Mouse (Mus musculus): ENCODE results near the gene Cabp2.
"Not testable (repeated sequence)": the region's sequence is repeated elsewhere in the genome, so short reads cannot be mapped to it uniquely, and the experiment has no call there.

Cabp2 gene

DNA sequence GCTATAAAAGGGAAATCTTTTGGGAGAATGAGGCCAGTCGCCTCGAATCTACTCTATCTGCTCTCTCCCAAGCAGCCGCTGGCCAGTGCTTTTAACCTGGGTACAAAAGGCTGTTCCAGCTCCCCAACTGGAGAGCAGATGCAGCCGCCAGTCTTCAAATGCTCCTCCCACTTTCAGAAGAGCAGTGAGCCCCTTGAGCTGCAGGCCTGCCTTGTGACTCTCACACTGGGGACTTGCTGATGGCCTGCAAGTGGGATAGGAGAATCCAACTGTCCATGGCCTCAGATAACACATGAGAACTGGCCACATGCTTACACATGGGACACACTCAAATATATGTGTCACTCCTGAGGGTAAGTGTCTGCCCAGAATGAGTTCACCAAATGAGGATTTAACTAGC is 24.7 kb upstream of the Cabp2 start:
- no peak for DNase-seq

DNA sequence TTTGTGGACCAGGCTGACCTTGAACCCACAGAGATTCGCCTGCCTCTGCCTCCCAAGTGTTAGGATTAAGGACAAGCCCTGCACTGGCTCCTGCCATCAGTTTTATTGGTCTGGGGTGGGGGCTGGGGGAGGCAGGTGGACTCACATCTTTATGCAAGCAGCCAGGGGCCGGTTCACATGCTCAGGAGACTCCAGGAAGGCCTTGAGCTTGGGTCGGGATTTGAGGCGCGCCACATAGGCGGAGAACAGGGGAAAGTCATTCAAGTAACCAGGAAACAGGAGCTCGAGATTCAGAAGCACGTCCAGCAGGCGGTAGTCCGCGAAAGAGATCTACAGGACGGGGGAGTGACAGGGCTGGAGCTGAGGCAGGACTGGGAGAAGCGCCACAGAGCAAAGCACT is 24.0 kb upstream of the Cabp2 start:
- no peak for DNase-seq

DNA sequence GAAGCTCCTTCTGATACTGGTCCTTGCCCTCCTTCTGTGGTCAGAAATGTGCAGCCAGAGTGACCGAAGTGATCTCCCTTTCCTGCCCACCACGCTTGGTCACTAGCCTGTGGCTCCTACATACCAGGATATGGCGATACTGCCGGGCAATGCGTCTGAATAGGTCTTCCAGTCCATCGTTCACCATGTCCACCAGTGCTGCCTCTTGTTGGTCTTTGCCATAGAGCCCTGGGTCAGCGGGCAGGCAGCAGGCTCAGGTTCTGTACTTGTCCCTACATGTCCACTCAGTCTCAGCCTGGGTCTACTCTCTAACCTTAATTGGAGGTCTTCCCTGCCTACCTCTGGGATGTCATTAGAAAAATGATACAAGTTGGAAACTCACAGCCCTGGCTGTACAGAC is 23.4 kb upstream of the Cabp2 start:
- no peak for DNase-seq

DNA sequence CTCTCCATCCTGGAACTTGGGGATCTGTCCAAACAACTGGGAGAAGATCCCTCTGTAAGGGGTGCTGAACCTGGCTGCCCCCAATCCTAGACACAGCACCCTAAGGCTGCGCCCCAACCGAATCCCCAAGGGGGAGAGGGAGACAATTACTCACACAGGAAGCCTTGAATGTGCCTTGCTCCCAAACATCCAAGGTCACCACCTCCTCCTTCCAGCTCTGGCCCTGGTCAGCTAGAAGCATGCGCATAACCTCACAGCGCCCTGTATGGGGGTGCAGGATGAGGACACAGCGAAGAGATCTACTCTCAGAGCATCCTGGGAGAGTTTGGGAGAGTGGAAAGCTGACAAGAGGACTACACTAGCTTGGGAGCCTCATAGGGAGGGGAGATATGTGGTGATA is 22.8 kb upstream of the Cabp2 start:
- no peak for DNase-seq

DNA sequence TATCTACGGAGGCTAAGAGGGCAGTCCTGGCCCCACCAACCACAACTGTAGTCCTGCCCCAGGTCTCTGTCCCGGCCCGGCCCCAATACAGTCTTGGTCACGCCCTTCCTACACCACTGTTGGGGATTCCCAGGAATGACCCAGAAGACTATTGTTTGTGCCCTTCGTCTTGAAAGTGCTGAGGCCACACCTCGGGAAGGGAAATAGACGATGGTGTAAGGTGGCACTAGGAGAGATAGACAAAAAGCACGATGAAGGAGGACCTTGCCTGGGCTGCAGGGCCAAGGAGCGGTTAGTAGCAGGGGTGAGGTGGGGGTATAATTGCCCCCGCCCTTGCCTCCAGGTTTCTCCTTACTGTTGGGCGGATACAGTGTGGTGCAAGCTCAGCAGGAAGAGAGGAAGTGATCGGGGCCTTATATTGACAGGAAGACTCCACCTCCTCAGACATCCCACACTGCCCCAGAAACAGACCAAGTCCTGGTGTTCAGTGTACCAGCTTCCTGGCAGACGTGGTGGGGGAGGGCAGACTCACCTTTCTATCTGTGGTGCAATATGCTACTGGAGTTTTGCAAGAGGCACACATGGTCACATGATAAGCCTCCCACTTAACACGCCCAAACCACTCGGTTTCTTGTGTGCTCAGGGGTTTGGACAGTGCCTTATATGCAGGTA is 22.2 kb upstream of the Cabp2 start, which contains the start of gene Gstp3:
Gstp3 (minus strand) TSS at position 501 of the 672 bp plus-strand sequence.
- DNase-seq, result peak; percentile 54

DNA sequence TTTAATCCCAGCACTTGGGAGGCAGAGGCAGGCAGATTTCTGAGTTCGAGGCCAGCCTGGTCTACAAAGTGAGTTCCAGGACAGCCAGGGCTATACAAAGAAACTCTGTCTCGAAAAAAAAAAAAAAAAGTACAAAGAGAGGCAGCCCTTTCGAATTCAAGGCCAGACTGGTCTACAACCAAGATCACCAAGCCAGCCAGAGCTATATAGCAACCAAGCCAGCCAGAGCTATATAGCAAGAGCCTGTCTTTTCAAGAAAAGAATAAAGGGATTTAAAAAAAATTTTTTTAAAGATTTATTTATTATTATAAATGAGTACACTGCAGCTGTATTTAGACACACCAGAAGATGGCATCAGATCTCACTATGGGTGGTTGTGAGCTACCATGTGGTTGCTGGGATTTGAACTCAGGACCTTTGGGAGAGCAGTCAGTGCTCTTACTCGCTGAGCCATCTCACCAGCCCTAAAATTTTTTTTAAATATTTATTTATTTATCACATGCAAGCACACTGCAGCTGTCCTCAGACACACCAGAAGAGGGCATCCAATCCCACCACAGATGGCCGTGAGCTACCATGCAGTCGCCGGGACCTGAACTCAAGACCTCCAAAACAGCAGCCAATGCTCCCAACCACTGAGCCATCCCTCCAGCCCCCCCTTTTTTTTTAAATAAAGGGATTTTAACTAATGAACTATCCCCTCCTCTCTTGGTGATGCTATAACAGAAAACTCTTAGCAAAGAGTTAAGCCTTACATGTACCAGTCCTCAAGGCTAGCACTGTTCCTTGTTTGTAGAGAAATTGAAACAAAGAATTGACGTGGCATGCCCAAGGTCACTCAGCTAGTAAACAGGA is 21.1 kb upstream of the Cabp2 start:
- not testable (repeated sequence) for DNase-seq

DNA sequence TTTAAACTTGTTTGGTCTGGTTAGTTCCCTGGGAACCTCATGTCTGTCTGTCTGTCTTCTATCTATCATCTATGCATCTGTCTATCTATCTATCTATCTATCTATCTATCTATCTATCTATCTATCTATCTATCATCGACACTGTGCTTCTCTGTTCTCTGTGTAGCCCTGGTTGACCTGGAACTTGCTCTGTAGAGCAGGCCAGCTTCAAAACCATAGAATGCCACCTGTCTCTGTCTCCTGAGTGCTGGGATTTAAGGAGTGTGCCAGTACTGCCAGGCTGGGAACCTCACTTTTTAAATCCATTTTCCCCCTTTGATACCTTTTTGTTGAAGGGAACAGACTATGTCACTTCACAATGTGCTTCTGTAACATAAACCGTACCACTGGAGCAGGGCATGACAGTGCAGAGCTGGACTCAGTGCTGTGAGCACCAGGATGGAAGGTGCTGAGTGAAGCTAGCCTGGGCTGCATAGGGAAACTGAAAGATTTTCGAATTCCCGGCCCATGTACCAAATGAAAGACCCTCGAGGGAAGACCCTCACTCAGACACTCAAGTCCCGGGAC is 20.4 kb upstream of the Cabp2 start:
- DNase-seq, result no peak

DNA sequence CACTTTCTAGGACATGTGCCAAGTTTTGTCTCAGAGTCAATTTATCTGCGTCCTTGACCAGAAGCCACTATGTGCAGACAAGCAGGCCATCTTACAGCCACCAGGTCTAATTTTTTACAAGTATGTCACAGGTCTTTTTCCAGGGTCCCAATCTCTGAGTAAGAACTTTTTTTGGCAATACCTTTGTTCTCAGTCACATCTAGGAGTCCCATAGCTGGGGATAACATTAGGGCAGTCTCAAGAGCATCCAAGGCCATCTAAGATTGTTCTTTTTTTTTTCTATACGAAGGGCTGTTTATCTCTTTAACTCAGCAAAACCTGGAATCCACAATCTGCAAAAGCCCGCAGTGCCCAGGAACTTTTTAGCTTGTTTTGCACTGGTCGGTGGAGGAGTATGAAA is 18.0 kb upstream of the Cabp2 start:
- not testable (repeated sequence) for DNase-seq

DNA sequence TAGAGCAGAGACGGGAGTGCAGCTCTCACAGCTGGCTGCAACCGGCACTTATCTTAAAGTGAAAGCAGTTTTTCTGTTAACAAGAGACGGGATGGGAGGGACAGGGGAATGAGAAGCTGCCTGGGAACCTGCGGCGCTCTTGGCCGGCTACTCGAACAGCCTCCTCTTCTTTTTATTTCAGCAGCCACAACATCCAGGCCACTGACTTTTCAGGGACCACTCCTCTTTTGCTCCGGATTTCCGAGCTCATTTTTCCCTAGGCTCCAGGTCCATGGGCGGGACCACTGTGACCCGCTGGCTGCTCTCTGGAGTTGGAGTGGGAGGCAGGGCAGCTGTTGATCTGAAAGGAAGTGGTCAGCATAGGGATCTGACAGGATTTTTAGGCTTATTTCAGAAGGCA is 16.9 kb upstream of the Cabp2 start:
- DNase-seq, result not testable (repeated sequence)

DNA sequence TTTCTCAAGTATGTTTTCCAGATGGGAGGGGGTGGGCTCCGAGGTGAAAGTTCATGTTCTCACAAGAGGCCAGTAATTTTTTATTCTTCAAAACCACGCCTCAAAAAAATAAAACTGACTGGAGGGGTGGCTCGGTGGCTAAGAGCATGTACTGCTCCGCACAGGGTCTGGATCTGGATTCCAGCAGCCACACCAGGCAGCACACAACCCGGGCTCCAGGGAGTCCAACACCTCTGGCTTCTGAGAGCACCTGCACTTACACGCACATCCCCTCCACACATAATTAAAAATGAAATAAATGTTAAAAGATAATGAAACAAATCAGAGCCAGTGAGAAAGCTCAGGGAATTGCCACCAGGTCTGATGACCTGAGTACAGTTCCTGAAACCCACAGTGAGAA is 15.1 kb upstream of the Cabp2 start:
- DNase-seq, result no peak

DNA sequence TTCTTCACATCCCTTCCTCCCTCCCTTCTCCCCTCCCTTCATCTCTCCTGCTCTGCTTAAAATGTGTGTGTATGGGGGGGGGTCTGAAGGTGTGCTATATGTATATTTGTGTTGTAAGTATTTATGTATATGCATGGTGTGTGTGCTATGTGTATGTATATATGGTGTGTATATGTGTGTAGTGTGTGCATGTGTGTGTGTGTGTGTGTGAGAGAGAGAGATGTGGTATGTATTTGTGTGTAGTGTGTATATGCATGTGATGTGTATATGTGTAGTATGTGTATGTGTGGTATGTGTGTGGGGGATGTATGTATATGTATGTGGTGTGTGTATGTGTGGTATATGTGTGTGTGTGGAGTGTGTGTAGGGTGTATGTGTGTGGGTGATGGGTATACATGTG is 14.5 kb upstream of the Cabp2 start:
- no peak for DNase-seq

DNA sequence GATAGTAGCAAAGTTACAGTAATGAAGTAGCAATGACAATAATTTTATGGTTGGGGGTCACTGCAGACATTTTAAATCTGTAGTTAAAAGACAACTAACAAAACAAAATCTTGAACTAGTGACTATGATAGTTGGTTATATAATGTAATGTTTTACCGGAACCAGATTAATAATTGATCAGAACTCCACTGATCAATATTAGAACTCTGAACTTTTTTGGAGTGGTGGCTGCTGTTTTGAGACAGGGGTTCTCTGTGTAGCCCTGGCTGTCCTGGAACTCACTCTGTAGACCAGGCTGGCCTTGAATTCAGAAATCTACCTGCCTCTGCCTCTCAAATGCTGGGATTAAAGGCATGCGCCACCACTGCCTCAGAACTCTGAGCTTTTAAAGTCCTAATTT is 13.1 kb upstream of the Cabp2 start:
- not testable (repeated sequence) for DNase-seq

DNA sequence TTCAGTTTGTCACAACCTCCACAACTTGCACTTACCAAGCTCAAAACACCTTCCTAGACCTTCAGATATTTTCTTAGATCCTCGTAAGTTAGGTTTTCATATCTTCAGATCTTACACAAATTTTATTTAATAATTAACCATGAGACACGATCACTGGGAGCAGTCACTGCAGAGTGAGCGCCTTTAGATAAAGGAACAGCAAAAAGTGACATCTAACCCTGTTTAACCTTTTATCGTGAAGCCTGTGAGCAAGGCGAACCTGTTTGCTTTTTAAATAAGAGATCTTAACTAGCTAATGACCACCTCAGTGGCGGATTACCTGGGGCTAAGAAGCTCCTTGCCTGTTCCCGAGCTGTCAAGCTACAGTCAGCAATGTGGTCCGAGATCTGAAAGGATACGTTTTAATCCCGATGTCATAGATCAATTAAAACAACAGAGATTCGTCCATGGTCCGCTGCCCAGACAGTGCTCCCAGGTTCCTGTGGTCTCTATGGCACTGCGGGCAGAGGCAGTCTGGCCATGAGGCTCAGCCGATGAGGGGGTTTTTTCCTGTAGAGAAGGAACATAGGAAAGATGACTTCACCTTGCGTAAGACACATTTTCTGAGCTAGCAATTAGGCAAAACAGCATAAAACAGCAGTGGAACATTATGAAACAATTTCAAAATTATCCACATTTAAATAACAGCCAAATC is 12.5 kb upstream of the Cabp2 start:
- no peak for DNase-seq

DNA sequence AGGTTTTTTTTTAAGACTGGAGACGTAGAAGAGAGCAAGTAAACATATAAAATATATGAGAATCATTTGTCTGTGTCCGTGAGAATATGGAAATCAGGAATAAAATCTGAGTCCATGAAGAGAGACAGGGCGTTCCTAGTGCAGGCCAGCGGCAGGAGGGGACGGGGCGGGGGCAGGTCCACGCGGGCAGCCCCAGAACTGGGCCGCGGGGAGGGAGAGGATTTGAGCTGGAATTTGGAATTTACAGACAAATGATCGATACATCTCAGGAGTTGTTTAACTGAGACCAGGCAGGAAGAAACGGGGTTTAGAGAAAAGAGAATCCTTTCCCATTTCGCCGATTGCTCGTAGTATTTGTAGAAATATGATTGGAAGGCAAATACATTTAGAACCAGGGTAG is 11.1 kb upstream of the Cabp2 start:
- no peak for DNase-seq

DNA sequence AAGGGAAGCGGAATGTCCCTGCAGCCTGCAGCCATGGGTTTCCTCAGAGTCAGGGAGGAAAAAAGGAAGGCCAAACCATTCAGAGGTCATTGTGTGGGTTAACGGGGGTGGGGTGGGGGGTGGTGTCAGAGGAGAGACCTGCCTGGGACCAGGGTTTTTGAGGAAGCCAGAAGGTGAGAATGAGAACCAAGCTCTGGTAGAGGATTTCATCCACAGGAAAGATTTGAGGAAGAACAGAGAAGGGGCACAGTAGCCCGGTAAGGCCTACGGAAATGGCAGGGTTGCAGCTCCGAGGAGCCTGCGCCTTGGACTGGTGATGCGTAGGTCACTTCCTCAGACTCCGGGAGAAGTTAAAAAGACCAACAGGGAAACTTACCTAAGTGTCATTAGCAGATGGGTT is 10.6 kb upstream of the Cabp2 start:
- DNase-seq, result no peak

DNA sequence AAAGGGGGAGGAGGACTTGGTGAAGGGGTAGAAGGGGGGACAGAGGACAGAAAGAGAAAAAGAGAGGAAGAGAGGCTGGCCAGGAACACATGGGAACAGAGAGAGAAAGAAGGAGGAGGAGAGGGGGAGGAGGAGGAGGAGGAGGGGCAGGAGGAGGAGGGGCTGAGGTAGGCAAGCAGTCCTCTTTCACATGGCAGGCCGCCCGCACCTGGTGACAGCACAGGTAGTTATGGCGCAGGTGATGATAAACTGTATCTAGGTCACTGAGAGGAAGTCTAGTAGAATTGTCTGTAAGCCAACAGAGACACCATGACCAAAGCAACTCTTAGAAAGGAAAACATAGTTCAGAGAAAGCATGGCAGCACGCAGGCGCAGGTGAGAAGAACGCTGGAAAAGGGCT is 10.0 kb upstream of the Cabp2 start:
- no peak for DNase-seq

DNA sequence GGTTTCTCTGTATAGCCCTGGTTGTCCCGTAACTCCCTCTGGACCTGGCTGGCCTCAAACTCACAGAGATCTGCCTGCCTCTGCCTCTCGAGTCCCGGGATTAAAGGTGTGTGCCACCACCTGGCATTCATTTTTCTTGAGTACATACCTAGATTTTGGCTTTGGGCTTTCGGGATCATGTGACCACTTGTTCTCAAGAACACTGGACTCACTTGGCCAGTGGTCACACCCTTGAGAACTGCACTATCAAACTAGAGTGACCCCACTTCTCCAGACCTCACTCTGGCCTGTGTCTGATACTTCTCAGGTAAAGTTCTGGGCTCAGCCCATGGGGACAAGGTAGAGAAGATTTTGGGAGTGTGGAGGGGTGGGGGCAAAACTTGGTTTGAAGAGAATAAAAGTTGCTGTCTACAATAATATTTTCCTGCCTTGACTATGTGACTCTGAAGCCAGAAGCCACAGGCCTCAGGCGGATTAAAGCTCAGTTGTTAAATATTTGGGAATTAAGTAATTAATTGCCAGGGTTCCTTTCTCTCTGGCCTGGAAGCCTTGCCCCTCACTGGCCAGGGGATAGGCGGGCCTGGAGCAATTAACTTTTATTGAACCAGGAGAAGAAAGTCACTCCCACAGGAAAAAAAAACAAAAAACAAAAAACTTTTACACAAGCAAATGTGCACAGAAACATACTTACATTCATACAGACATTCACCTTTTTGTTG is 8.5 kb upstream of the Cabp2 start:
- no peak for DNase-seq

DNA sequence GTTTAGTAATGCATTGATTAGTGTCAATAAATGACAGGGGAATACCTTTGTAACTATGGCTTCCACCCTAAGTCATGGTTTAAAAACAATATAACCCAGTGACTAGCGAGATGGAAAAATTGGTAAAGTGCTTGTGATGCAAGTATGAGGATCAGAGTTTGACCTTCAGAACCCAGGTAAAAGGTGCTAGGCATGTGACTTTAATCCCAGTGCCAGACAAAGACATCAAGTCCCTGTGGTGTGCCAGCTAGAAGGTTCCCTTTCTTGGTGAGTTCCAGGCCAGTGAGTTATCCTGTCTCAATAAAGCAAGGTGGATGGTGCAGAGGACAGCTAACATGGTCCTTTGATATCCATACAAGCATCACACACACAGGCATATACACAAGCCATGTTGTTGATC is 5.8 kb upstream of the Cabp2 start:
- no peak for DNase-seq

DNA sequence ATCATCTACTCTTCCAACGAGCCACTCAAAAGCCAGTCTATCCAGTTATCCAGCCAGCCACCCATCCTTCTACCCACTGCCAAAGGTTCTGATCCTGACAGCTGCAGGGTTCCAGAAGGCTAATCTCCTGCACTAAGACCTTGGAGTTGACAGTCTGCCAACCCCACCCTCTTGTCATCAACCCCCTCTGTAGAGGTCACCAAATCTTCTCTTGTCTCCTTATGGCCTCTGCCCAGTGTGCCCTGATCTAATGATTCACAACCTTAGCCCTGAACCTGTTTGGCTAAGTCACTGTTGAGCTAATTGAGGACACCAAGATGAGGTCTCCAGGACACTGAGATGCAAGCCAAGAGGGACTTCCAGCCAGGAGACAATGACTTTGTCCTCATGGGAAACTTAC is 1.8 kb upstream of the Cabp2 start:
- no peak for DNase-seq

DNA sequence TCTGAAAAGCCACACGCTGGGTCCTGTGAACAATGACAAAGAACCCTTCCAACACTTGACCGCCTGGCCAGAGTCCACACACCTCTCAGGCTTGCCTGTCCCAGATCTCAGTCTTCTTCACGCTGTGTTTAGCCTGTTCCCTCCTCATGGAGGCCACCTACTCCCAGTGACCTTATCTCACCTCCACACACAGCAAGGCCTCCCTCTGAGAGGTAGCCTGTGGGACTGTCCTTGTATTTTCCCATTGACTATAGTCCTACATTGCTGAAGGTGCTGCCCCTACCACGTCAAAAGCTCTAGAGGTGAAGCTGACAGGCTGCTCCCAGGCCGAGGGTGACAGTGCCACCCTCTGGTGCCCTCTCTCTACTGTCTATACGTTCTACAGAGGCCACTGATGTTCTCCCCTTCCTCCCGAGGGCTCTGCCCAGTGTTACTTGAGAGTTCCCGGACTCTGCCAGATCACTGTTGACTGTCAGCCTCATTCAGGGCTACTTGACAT is 818 bp upstream of the Cabp2 start:
- no peak for DNase-seq

DNA sequence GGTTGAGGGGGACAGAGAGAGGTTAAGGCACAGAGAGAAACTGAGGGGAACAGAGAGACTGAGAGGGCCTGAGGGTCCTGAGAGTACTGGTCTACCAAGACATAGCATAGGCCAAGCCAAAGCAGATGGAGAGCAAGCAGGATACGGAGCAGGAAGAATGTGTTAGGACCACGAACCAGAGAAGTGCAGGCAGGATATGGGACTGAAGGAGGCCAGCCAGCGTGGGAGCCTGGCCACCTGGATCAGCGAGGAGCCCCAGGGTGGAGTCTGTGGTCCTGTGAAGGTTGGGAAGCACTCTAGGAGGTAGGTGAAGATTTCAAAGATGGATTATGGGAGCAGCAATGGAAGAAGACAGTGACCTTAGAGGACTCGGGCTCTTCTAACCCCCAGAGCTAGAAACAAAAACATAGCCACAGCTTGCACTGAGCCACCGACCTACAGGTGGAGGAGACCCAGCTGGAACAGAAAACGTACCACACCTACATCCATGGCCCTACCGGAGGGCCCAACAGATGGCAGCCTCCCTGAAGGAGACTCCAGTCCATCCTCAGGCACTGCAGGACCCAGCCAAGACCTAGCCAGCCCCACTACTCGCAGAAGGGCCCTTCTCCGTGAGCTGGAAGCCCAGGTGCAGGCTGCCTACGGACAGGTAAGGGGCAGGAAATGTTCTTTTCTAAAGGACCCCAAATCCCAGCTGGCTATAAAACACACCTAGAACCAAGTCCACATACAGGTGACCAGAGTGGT is 1.0 kb downstream of the Cabp2 start:
- DNase-seq, result no peak

DNA sequence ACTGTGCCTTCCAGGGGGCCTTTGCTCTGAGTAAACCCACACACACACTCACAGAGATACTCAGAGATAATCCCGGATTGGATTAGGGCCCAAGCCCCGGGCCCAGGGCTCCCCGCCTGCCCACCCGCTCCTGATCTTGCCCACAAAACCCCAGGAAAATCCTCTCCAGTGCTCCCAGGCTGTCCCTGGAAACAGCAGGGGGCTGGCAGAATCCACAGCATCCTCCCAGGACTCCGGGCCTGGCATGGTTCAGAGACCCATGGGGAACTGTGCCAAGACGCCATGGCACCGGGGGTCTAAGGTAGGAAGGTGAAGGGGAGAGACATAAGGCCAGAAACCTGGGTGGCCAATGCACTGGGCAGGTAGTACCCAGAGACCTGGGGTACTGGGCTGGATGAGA is 1.9 kb downstream of the Cabp2 start:
- DNase-seq, result no peak
